Mouse (Mus musculus) spleen, adult 12 weeks (tissue): ENCODE results near the gene Ercc8.
A peak's percentile ranks its signal among the peaks of the same experiment; 100 is the strongest.

ENCODE experiments used
- DNase-seq: peaks from one replicate; pipeline ENCODE4 v3.0.0; 2022; ENCODE audit warnings: low spot score

The Ercc8 gene

DNA sequence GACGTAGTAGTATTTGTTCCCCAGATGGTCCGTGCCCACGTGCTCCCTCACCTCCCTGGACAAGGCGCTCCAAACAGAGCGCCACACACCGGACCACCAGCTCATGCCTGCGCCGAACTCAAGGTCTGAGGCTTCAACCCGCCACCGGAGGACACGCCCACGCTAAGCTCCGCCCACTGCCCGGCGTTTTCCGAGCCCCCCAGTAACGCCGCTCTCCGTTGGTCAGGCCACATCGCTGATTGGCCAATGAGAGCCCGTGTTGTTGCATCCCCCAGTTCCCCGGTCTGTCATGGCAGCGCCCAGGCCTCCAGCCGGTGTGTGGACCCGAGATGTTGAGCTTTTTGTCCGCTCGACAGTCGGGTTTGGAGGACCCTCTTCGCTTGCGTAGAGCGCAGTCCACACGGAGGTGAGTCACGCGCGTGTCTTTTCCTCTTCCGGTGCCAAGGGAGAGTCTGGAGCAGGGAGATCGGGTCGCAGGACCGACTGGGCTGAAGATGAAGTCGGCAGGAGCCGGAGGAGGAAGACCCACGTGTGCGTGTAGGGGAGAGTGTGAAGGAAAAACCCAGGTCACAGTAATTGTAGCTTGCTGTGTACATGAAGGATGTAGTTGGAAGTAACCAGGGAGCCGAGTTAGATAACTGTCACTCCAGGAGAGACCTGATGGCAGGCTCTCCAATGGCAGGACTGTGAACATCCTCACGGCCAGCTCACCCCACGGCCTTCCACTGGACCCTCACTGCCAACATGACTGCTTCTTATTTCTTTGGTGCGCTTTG is at the start of gene Ercc8, which contains the start of gene Ndufaf2:
Gene Ercc8 (plus strand): TSS at position 267 of the 776 bp plus-strand sequence.
Gene Ndufaf2 (minus strand): TSS at position 159 of the 776 bp plus-strand sequence.
- peak; percentile 90 for DNase-seq

- no peak for DNase-seq
Measured at GRCm38 (mm10) chr13:108110929-108111328, 47.6 kb upstream of the Ercc8 start.

DNA sequence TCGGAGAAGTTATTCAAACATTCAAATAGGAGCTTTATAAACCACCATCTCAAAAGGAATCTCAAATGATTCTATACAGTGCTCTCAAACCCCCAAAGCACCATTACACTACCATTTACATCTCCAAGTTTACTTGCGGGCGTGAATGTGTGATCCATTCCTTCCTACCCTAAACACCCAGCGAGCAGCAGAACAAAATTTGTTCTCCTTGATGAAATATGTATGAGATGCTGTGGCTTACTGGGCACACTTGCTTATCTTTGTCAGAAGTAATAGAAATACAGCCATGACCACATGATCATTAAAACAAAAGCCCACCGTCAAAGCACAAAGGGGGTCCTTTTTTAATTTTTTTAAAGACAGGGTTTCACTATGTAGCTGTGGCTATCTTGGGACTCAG is 45.0 kb upstream of the Ercc8 start:
- no peak for DNase-seq

DNA sequence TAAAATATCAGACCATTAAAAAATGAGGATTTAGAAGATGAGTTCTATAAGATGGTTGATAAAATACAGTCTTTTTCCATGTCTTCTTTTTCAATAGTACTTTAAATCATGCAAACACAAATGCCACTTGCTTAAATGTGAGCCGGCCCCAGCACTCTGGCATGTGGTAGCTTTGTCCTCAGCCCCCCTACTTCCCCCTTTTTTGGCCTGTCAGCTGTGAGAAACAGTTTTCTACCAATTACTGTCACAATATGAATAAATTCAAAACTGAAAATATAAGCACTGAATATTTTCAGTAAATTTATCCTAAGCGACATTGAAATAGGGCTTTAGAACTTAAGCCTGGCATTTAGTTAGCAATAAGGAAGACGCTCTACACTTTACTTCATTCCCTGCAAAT is 44.3 kb upstream of the Ercc8 start:
- DNase-seq, result no peak

GRCm38 (mm10) chr13:108117654-108118053 is 40.9 kb upstream of the Ercc8 start:
- DNase-seq, result no peak

- no peak for DNase-seq
Measured at GRCm38 (mm10) chr13:108118188-108118587, 40.3 kb upstream of the Ercc8 start.

- DNase-seq, result no peak
Measured at GRCm38 (mm10) chr13:108119411-108120310, 38.9 kb upstream of the Ercc8 start.

DNA sequence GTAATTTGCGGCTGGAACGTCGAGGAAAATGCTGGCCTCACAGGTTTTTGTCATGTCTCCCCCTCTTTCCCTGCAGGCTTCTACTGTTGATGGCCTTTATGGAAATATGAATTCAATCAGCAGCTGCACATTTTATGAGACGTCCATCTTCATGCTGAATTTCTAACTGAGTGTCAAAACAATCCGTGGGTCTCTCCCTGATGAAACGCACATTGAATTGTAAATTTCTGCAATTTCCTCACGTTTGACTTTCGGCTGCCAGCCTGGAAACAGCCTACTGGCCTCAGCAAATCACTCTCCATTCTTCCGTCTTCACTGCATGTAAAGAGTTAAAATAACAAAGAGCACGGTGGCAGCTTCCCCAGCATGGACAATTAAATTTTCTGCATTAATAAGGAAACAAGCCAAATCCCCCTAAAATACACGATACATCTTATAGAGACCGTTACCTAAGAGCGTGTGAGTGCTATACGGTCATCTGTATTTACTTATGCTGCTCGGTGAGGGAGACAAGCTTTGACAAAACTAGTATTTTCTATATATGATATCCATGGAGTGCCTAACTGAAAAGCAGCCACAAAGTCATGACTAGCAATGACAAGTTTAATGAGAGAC is 35.3 kb upstream of the Ercc8 start:
- no peak for DNase-seq

- no peak for DNase-seq
Measured at GRCm38 (mm10) chr13:108124096-108124495, 34.4 kb upstream of the Ercc8 start.

DNA sequence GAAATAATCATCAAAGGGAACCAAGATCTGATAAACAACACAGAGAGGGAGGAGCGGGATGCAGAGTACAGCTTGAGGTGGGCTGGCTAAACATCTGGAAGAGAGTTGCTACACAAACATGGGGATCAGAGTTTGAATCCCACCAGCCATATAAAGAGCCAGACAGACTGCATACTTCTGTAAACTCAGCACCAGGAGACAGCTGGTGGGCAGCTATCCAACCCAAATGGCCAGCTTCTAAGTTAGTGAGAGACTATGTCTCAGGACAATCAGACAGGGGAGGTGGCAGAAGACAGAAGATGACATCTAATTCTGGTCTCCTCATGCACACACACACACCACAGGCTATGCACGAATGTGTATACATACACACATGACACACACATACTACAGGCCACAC is 32.3 kb upstream of the Ercc8 start:
- no peak for DNase-seq

GRCm38 (mm10) chr13:108127130-108127529 is 31.4 kb upstream of the Ercc8 start:
- DNase-seq, result peak; percentile 11

DNA sequence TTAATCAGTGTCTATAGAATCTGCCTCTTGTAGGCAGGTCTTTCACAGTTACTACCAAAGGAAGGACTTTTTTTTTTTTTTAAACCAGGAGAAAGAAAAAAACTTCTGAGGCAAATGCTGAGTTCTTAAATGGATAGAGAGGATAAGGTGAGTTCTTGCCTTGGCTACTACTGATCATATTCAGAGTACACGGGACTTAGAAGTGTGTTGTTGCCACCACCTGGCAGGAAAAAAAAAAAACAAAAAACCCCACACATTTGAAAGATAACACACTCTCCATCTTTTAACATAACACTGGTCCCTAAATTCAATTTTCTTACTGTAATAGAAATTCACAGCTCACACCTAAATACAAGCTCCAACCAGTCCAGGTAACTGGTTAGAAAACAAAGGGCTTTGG is 30.6 kb upstream of the Ercc8 start:
- DNase-seq, result no peak

GRCm38 (mm10) chr13:108129070-108129469 is 29.5 kb upstream of the Ercc8 start:
- no peak for DNase-seq

DNA sequence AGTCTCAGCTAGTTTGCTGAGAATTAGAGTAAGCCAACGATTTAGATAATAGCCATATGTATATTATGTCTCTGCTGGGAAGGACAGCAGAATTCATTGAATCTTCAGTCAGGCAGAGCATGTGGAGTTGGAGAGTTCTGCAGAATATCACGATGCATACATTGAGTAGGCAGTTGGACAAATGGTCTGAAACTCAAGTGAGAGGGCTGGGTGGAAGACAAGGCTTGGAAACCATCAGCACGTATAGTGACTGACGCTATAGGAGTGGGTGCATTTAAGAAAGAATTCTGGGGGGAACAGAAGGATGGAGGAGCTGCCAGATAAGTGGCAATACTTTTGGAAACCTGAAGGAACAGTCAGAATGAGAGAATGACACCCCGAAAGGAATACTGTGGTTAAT is 27.8 kb upstream of the Ercc8 start:
- no peak for DNase-seq

DNA sequence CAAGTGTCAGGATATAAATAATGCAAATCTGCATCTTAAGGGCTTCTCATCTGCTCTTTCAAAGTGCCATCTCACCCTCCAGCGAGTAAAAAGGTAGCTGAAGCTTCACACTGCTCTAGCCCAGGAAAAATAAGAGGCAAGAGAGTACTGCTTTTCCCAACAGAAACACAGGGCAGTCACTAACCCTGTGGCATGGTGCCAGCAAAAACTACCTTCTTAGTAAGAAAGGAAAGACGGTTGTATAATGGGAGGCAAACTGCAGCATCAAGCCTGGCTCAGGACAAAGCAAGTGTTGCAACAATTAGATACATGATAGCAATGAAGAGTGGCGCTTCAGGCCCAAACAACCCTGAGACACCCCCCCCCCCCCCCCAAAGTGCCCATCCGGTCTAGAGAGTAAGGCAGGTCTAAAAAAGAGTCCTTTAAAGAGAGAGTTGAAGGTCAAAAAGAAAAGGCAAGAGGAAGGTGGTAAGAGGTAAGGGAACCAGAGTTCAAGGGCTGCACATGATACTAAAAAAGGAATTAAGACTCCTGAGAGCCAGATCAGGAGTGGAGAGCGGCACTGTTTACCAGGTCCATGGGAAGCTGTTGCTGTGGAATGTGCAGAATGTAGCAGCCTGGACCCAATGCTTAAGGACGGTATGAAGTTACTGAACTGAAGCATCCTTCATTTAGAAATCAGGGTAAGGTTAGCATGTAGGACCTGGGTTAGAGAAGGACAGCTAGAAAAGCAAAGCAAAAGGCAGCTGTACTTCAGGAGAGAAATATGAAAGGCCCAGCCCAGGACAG is 26.3 kb upstream of the Ercc8 start:
- DNase-seq, result no peak

DNA sequence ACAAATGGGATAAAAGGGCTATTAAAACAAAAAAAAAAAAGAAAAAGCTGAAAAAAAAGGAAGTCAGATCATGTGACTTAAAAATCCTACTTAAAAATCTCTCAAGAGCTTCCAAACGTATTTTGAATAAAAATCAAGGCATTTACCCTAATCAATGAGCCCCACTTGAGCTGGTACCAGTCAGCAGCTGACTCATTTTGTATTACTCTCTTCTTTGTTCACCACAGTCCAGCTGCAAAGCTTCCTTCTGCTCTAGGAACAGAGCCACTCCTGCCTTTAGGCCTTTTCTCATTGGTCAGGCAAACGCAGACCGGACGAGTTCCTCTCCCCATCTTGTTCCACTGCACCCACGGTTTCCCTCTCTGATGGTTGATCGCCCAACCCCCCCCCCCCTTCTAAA is 22.9 kb upstream of the Ercc8 start:
- no peak for DNase-seq

DNA sequence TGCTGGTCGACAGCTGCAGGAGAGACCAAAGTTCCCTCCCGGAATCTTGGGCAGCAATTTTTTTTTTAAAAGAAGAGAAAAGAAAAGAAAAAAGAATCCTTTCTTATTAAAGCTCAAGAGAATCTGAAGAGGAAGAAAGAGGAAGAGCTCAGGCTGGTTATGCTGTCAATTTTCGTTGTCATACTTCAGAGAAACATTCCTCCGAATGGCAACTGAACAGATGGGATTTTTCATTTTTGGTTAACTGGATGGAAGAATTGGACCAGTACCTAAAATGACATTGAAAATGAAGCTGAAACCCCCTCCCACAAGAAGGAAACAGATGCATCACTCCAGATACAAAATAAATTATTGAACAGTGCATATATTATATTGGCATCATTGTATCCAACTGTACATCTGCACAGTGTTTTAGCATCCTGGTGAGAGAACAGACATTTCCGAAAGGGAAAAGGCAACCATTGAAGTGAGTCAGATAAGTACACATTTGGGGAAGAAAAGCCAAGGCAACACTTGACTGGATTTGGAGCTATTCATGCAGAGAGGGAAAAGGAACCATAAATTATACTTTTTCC is 20.0 kb upstream of the Ercc8 start:
- no peak for DNase-seq

- no peak for DNase-seq
Measured at GRCm38 (mm10) chr13:108144086-108144485, 14.4 kb upstream of the Ercc8 start.

GRCm38 (mm10) chr13:108151782-108152181 is 6.7 kb upstream of the Ercc8 start:
- DNase-seq, result no peak

GRCm38 (mm10) chr13:108152650-108153372 is 5.7 kb upstream of the Ercc8 start:
- peak; percentile 23 for DNase-seq

DNA sequence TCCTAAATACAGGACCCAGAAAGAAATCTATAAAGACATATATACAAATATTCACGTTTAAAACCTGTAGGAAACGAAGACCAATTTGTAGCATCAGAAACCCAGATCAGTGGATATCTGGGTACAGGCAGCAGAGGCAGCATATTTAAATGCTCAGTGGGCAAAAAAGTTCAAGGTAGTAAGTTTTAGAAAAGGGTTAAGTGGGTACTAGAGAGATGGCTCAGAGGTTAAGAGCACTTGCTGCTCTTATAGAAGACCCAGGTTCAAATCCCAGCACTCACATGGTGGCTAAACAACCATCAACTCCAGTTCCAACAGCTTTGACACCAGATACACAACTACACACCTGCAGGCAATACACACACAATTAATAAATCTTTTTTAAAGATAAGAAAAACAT is 1.4 kb upstream of the Ercc8 start:
- no peak for DNase-seq
